Mouse (Mus musculus): ENCODE measurements around the gene S100a9.

GRCm38 (mm10) chr3:90659364-90660044, 36.0 kb downstream of the S100a9 start:
- TF ChIP-seq GATA1 (IDR thresholded peaks at IDR 0.05; ENCODE audit: low read length): no peak
- TF ChIP-seq TAL1 (IDR thresholded peaks at IDR 0.05; ENCODE audit: low read length): no peak
